Mouse (Mus musculus) neural tube, embryonic 10.5 days (tissue): ENCODE results near the gene Htr1a.

Experiments used
- DNase-seq: peaks from one replicate; pipeline ENCODE4 v3.0.0-alpha.2; 2017; ENCODE audit warnings: low spot score; ENCODE audit errors: extremely low spot score

The Htr1a gene

GRCm38 (mm10) chr13:105443339-105443738, at the start of gene Htr1a:
Htr1a (plus strand) TSS chr13:105443639.
- no peak for DNase-seq

DNA sequence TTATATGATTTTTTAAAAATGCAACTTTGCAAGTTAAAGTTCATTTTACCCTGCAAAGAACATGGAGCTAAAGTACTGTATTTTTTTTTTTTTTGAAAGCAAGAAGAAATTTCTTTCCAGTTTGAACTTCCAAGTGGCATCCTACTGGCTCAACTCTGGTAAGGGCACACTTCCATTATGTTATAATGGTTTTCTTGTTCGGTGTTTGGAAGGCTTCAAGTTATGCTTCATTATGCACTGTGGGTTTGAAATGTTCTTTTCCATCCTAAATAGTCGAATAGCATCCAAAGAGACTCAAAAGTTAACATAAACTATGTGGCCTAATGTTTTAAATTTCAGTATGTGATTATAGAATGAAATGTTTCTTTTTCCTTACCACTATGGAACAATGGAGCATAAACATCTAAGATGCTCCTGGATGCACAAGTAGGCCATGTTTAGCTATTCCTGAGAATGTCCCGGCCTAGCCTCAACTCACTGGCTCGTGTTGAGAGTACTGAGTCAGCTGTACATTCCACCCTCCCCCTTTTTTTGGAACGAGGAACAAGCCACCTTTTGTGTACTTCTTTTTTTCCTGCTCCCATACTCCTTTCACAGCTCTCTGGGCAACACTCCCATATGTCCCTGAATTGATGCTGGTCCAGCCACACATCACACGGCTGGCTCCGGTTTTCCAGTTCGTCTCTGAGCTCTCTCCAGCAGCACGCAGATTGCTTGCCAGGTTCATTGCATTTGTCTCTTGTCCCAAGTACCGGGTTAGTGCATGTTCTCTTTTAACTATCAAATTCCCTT, 31.7 kb upstream of the Htr1a start:
- no peak for DNase-seq

DNA sequence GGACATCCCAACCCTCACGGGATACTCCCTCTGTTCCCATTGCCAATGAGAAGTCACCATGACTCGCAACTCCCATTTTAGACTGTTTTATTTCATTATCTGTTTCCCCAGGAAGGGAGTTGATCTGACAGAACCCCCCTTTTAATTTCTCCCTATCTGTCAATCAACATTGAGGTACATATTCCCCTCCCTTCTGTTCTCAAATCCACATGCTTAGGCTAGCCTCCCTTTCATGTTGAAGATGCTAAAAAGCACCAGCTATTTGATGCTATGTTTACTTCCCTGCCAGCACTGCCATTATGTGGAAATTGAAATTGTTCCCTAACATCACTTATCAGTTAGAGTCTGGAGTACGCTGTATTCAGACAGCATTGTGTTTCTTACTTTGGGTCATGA, 31.1 kb upstream of the Htr1a start:
- DNase-seq = no peak

GRCm38 (mm10) chr13:105433141-105433540, 10.3 kb upstream of the Htr1a start:
- DNase-seq = no peak

GRCm38 (mm10) chr13:105433630-105434029, 9.8 kb upstream of the Htr1a start:
- DNase-seq = no peak

- DNase-seq = peak; percentile 46
Measured at GRCm38 (mm10) chr13:105442576-105442975, 863 bp upstream of the Htr1a start.

- DNase-seq = peak; percentile 23
Measured at GRCm38 (mm10) chr13:105443871-105444237, 415 bp downstream of the Htr1a start.

DNA sequence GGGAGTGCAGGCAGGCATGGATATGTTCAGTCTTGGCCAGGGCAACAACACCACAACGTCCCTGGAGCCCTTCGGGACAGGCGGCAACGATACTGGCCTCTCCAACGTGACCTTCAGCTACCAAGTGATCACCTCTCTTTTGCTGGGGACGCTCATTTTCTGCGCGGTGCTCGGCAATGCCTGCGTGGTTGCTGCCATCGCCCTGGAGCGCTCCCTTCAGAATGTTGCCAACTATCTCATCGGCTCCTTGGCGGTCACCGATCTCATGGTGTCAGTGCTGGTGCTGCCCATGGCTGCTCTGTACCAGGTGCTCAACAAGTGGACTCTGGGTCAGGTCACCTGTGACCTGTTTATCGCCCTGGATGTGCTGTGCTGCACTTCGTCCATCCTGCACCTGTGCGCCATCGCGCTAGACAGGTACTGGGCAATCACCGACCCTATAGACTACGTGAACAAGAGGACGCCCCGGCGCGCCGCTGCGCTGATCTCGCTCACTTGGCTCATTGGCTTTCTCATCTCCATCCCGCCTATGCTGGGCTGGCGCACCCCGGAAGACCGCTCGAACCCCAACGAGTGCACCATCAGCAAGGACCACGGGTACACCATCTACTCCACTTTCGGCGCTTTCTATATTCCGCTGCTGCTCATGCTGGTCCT, 927 bp downstream of the Htr1a start:
- DNase-seq = peak; percentile 15

- DNase-seq = no peak
Measured at GRCm38 (mm10) chr13:105444895-105445281, 1.4 kb downstream of the Htr1a start.

- no peak for DNase-seq
Measured at GRCm38 (mm10) chr13:105446239-105446638, 2.8 kb downstream of the Htr1a start.

GRCm38 (mm10) chr13:105447695-105448094, 4.3 kb downstream of the Htr1a start:
- DNase-seq = no peak

DNA sequence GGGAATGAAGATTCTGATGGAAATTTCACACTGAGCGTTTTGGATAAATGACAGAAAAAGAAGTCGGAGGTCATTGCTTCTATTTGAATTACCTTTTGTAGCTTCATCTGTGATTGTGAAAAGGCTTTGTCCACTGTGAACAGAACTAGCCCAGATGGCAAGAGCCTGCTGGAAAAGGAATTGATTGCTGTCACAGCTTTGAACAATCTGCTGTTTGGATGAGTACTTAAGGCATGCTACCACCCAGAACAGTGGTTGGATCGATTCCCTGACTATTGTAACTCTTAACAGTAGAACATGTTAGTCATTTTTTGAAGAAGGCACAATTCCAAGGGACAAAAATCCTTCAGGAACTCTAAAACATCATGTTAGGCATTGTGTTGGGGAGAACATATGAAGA, 8.1 kb downstream of the Htr1a start:
- no peak for DNase-seq
